Mouse (Mus musculus) frontal cortex, postnatal 14 days (tissue): ENCODE measurements at regions not wholly inside any gene's neighbourhood (a gene's known extent, or its start where the extent isn't known, plus 50 kb on each side); places are given as distances from the start of the nearest gene placed in this dataset.

Experiments used
- DNase-seq, 2 experiments: peaks; one replicate each; pipeline ENCODE4 v3.0.0; 2022; ENCODE audit warnings: low spot score in 2 of 2

DNA sequence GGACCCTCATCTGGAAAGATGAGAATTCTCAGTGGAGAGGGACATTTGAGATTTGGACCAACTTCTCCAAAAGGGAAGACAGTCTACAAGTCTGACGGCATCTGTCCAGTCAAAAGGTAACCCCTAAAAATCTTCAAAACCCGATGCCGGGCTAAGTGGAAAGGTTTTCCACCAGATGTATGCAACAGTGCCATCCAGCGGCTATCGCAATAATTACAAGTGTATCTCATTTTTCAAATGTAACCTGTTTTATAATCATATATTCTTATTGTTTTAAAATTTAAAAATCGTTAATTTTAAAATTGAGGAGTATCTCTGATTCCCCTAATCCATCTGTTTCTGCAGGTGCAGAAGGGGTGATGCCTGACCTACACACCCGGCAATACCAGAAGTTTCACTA, 346.8 kb upstream of the Hnrnpa3 start:
- peak in 1 of 2 experiments; percentile 38 for DNase-seq

DNA sequence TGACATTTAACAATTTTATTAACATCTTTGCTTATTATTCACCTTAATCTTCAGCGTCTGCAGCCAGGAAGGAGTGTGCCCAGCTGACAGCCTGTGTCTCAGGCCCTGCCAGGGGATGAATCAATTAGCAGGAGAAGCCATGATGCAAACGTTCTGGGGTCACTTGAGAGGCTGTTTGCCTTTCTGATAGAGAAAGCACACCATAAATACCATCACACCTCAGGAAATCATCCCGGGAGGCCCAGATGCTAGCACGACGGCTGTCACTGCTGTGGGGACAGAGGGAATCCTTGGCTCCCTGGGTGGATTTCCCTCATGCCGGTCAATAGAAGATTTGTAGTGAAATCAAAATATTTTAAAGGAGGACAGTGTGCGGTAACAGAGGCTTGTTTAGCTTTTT, 343.7 kb upstream of the Hnrnpa3 start:
- DNase-seq, result no peak

DNA sequence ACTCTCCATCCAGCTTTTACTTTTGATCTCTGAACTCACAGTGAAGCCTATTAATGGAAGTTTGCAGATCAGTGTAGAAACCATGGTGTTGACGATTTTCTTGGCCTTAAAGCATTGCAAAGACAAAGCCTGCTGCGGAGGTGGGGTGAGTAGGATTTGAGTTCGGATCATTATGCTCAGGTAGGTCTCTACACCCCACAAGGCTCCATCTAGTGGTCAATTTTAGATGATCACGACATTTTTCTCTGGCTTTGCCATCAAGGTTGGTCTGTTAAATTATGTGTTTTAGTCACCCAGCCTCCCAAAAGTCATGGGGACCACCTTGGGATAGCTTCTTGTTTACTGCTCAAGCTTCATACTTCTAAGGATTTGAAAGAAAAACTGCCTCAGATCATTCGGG, 340.9 kb upstream of the Hnrnpa3 start:
- DNase-seq, result no peak

- DNase-seq, result no peak
Observed at GRCm38 (mm10) chr2:75324146-75324749, 334.8 kb upstream of the Hnrnpa3 start.

DNA sequence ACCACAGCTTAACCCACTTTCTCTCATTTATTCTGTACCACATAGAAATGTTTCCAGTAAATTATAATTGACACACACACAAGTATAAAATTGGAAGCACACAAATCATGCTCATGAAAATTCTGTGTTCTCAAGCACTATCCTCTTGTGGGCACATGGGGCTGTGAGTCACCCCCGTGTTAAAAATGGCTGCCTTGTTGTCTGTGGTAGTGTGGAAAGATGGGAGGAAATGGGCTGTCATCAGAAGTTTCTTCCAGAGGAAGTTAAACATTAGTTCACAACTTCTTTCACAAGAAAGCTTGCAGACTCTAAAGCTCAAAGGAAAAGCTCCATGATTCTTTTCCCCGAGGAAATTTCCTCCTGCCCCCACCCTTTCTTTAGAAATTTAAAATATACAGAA, 329.5 kb upstream of the Hnrnpa3 start:
- DNase-seq, result no peak

DNA sequence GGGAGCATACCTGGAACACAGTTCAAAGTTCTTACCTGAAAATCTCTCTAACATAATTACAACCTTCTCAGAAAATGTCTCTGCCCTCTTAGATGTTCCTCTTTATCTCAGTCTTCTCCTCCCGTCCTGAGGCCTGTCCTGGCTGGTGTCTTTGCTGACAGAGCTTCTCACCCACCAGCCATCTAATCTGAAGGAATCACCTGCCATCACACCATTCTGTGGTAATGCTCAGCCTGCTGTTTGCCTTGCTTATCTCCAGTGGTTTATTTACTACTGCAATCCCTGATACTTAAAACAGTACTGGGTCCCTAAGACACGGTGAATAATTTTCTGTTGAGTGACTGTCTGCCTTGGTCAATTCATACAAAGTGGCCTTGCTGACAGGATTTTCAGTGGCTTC, 317.8 kb upstream of the Hnrnpa3 start:
- DNase-seq, result no peak

- DNase-seq, result no peak
Observed at GRCm38 (mm10) chr2:75341726-75342280, 317.3 kb upstream of the Hnrnpa3 start.

- no peak for DNase-seq
Observed at GRCm38 (mm10) chr2:75350902-75351301, 308.2 kb upstream of the Hnrnpa3 start.

GRCm38 (mm10) chr2:75351965-75352364, 307.1 kb upstream of the Hnrnpa3 start:
- no peak for DNase-seq

DNA sequence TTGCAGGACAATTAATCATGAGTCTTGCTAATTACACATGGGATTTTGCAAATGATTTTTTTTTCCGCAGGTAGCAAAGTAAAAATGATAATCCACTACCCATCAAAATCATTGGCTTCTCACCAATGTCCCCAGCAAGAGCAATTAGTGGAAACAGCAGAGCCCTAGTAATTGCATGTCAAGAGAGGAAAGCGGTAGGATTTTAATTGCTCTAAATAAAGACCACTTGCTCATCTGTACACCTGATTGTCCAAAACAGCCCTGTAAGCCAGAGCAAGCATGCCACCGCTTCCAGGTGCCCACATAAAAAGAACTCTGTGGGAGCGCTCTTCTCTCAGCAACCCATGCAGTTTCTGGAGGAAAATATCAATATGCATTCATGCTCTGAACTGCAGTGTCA, 306.5 kb upstream of the Hnrnpa3 start:
- no peak for DNase-seq

DNA sequence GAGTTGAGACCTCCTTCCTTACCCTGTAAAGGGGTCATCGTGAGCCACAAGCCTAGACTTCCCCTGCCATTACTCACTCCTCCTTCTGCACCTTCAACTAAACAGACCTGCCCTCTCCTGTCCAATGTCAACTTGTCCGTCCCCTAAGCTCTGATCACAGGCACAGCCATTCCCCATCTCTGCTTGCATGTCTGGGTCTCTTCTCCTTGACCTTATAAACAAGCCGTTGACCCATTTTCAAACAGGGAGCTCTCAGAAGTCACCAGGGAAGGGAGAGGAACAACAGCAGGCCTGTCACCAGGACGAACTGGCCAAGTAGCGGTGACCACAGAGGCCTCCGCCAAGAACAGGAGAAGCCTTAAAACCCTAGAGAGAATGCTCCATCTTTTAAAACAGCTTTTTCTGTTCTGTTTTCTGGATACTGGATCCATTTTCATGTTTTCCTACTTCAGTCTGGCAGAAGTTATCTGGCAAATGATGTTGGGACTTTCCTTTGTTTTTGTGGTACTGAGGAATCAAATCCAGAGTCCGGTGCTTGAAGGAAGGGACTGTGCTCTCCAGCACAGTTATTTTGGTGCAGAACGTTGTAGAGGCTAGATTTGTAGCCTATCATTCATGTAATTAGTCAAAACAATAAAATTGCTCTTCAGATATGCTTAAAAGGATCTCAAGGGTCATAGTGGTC, 302.2 kb upstream of the Hnrnpa3 start:
- DNase-seq, result no peak

DNA sequence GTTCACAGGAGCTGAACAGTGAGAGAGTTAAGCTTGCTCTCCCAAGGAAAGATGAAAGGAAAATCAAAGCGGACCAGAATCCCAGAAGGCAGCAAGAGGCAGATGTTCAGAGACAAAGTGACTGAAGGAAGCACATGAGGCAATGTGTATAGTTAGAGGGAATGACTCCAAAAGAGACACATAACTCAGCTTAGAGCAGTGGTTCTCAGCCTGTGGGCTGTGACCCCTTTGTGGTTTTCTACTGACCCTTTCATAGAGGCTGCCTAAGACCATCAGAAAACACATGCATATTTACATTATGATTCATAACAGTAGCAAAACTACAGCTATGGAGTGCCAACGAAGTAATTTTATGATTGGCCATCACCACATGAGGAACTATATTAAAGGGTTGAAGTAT, 301.5 kb upstream of the Hnrnpa3 start:
- DNase-seq, result no peak

DNA sequence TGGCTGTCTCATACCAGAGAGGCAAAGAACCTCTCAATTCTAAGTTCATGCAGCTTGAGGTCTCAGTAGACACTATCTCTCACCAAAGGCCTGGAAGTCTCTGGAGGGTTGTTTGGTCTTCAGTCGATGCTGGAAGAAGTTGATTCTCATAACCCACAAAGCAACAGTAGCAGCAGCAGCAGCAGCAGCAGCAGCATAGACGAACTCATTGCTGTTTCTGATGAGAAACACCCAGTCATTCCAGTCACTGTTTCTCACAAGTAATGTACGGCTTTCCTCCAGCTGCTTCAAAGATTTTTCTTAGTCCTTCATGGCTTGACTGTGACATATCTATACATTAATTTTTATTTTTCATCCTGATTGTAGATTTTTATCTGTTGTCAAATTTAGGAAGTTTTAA, 298.1 kb upstream of the Hnrnpa3 start:
- DNase-seq, result no peak

DNA sequence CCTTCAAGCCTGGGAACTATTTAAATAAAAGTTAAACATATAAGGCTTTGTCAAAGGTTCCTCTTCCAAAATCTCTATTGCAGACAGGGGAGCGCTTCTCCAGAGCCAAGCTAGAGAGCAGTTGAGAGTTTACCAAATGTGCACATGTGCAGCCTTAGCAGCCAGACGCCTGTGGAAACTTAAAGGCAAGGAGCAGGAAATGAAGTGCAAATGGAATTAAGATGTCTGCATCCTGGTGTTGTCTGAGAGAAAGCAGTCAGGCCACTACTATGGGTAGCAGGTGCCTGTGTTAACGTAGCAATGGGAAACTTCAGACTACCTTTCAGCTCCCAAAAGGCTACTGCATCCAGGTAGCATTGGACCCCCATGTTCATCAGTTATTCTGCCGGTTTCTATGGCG, 282.4 kb upstream of the Hnrnpa3 start:
- no peak for DNase-seq

- no peak for DNase-seq
Observed at GRCm38 (mm10) chr2:75385551-75386263, 273.4 kb upstream of the Hnrnpa3 start.

DNA sequence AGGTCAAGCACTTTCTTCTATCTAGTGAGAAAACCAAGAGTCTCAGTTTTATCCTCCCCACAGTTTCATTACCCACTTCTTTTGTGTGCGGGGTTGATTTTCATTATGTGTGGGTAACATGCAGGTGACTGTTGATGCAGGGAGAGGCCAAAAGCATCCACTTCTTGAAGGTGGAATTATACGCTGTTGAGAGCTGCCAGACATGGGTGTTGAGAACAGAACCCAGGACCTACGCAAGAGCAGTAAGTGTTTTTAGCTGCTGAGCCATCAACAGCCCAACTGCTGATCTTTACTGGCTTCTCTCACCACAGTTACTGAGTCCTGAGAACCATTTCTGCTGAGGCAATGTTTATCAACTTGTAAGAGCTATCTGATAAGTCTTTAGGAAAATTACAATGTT, 272.4 kb upstream of the Hnrnpa3 start:
- DNase-seq, result no peak

DNA sequence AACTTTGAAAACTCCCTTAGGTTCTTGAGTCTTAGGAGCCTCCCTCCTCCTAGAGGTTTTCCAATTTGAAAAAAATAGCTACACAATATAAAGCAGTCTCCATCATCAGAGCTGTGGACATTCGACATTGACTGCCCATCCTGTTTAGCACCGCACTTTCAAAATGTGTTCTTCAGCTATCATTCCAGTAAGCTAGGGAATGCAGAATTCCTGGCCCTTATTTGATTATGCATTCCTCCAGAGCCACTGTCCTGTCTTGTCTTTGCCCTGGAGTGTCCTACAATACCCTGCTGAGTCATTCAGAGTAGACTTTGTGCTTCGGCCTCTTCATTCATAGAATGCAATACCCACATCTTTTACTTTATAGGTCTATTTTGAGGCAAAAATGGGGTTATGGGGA, 267.0 kb upstream of the Hnrnpa3 start:
- no peak for DNase-seq

GRCm38 (mm10) chr2:75394928-75395673, 264.0 kb upstream of the Hnrnpa3 start:
- DNase-seq, result no peak

DNA sequence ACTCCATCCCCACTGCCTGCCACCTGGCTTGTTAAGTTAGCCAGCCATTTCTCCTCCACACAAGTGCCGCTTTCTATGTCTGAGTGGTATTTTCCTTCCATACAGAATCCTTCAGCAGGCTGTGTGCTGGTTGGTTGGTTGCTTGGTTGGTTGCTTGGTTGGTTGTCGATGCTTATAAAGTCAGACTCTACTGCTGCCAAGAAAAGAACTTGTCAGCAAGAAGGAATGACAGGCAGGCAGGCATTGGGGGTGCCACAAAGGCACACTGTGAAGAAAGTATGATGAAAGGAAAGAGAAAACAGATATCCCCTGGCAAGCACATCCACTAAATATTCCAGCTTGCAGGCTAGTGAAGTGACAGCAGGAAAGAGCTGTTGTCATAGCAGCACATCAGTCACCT, 263.0 kb upstream of the Hnrnpa3 start:
- DNase-seq, result no peak

- no peak for DNase-seq
Observed at GRCm38 (mm10) chr2:75400291-75400870, 258.7 kb upstream of the Hnrnpa3 start.

DNA sequence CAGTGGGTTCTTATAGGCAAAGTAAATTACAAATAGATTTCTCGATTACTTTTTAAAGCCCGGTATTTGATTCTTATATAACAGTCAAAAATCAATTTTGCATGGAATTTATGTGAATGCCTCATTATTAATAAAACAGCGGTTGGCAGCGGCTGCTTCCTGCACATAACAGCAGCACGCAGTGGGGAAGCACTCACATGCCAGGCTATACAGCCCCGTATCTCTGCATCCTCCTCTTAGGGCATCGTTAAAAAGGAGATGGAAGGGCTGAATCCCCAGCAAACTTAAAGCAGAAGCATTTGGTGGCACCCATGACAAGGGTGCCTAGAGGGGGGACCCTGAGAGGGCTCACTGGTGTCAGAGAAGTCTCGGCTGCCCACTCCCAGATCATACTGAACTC, 255.3 kb upstream of the Hnrnpa3 start:
- no peak for DNase-seq
